Mouse (Mus musculus) myocyte (in vitro differentiated cells): Measurements from ENCODE around the gene Fam198b. TPM values are rescaled to one million over a fixed set of nuclear protein-coding genes. Genes with fewer than 3 reads are reported as not detected.

ENCODE experiments used
- H3K27me3 ChIP-seq: one replicate; pipeline ENCODE4 v1.6.1; 2011; ENCODE audit not compliant: control insufficient read depth, insufficient read depth, insufficient read length
- H3K36me3 ChIP-seq: one replicate; pipeline ENCODE4 v1.6.1; 2011; ENCODE audit not compliant: control insufficient read depth, insufficient read depth
- H3K4me2 ChIP-seq: one replicate; pipeline ENCODE4 v1.6.1; 2011; ENCODE audit warnings: low read depth, control low read depth
- H3K4me3 ChIP-seq: one replicate; pipeline ENCODE4 v1.5.1; 2011; ENCODE audit warnings: mild to moderate bottlenecking, control low read depth, moderate library complexity
- H3K79me2 ChIP-seq: one replicate; pipeline ENCODE4 v1.6.1; 2011; ENCODE audit not compliant: control insufficient read depth, insufficient read depth
- H3ac ChIP-seq: one replicate; pipeline ENCODE4 v1.6.1; 2011; ENCODE audit not compliant: control insufficient read depth, insufficient read length
- CEBPB ChIP-seq: IDR thresholded peaks from 2 replicates; pipeline ENCODE4 v1.6.1; 2011; ENCODE audit warnings: mild to moderate bottlenecking, moderate library complexity; ENCODE audit not compliant: poor library complexity, insufficient read depth, severe bottlenecking
- E2F4 ChIP-seq: IDR thresholded peaks from one replicate; pipeline ENCODE4 v1.6.1; 2011; ENCODE audit warnings: mild to moderate bottlenecking, control low read depth, moderate library complexity; ENCODE audit not compliant: insufficient read depth
- MAX ChIP-seq: IDR thresholded peaks from one replicate; pipeline ENCODE4 v1.6.1; 2011; ENCODE audit warnings: low read depth, mild to moderate bottlenecking, control low read depth
- MYOD1 ChIP-seq, 3 experiments: IDR thresholded peaks; one replicate each; pipeline ENCODE4 v1.6.1; 2011; ENCODE audit warnings: control low read depth in 2 of 3, low read depth in 2 of 3, mild to moderate bottlenecking in 2 of 3, moderate library complexity in 1 of 3; ENCODE audit not compliant: insufficient read length in 2 of 3, control insufficient read depth in 1 of 3
- MYOG ChIP-seq, 3 experiments: IDR thresholded peaks; one replicate each; pipeline ENCODE4 v1.6.1; 2011; ENCODE audit warnings: control low read depth in 2 of 3, low read depth in 2 of 3, mild to moderate bottlenecking in 2 of 3; ENCODE audit not compliant: insufficient read length in 2 of 3, control insufficient read depth in 1 of 3, insufficient read depth in 1 of 3
- POLR2A ChIP-seq: IDR thresholded peaks from one replicate; pipeline ENCODE4 v1.6.1; 2011; ENCODE audit warnings: low read depth, mild to moderate bottlenecking, control low read depth, moderate library complexity; ENCODE audit not compliant: insufficient read length
- POLR2AphosphoS2 ChIP-seq: IDR thresholded peaks from one replicate; pipeline ENCODE4 v1.6.1; 2011; ENCODE audit warnings: low read depth, control low read depth; ENCODE audit not compliant: insufficient read length
- REST ChIP-seq: IDR thresholded peaks from one replicate; pipeline ENCODE4 v1.6.1; 2011; ENCODE audit warnings: mild to moderate bottlenecking, control low read depth, moderate library complexity; ENCODE audit not compliant: insufficient read depth, insufficient read length
- SRF ChIP-seq: IDR thresholded peaks from one replicate; pipeline ENCODE4 v1.6.1; 2011; ENCODE audit warnings: low read depth; ENCODE audit not compliant: control insufficient read depth, insufficient read length
- TCF12 ChIP-seq: IDR thresholded peaks from one replicate; pipeline ENCODE4 v1.6.1; 2011; ENCODE audit warnings: mild to moderate bottlenecking, control low read depth; ENCODE audit not compliant: poor library complexity, insufficient read depth, severe bottlenecking
- TCF3 ChIP-seq: IDR thresholded peaks from one replicate; pipeline ENCODE4 v1.6.1; 2011; ENCODE audit warnings: low read depth, control low read depth; ENCODE audit not compliant: insufficient read length
- USF1 ChIP-seq: IDR thresholded peaks from one replicate; pipeline ENCODE4 v1.6.1; 2011; ENCODE audit warnings: low read depth, mild to moderate bottlenecking, control low read depth, moderate library complexity
- polyA plus RNA-seq: library from polyadenylated mRNA; unstranded; fragments of >200 nt; fragmentation: generic; extraction: Trizol; gene quantifications from one replicate; pipeline ENCODE4 v1.2.1, GENCODE M21; 2012; ENCODE audit warnings: missing spikeins

The Fam198b gene
- polyA plus RNA-seq, 1 experiment: 1.8 TPM

- H3K4me2 ChIP-seq: no peak overlapping the region
- no peak for TF ChIP-seq REST
- TF ChIP-seq POLR2AphosphoS2: no peak
- no peak for TF ChIP-seq MYOG (IDR thresholded peaks at IDR 0.05; ENCODE audit: control insufficient read depth in 1 of 3, insufficient read depth in 1 of 3, insufficient read length in 2 of 3, low read depth in 2 of 3)
- TF ChIP-seq TCF3: no peak
- no peak for TF ChIP-seq POLR2A
- TF ChIP-seq MYOD1 (IDR thresholded peaks at IDR 0.05; ENCODE audit: control insufficient read depth in 1 of 3, insufficient read length in 2 of 3, low read depth in 2 of 3): no peak
- no peak for TF ChIP-seq CEBPB
- no peak for TF ChIP-seq USF1
- no peak for TF ChIP-seq E2F4
- no peak for TF ChIP-seq MAX
- no peak for TF ChIP-seq SRF
- no peak for TF ChIP-seq TCF12
- H3K27me3 ChIP-seq: no peaks in the 10 kb centered on the region
- H3ac ChIP-seq: no peak overlapping the region
- no peaks in the 10 kb centered on the region for H3K79me2 ChIP-seq
- no peaks in the 10 kb centered on the region for H3K36me3 ChIP-seq
- no peak overlapping the region for H3K4me3 ChIP-seq
These were observed 37.7 kb upstream of the Fam198b start for GRCm38 (mm10) chr3:79846633-79847032.

- H3K4me2 ChIP-seq: no peak overlapping the region
- no peak for TF ChIP-seq MAX
- no peak for TF ChIP-seq MYOG (IDR thresholded peaks at IDR 0.05; ENCODE audit: control insufficient read depth in 1 of 3, insufficient read depth in 1 of 3, insufficient read length in 2 of 3, low read depth in 2 of 3)
- no peak for TF ChIP-seq CEBPB
- no peak for TF ChIP-seq E2F4
- no peak for TF ChIP-seq REST
- TF ChIP-seq TCF12: no peak
- no peak for TF ChIP-seq USF1
- H3ac ChIP-seq: no peak overlapping the region
- H3K36me3 ChIP-seq: no peaks in the 10 kb centered on the region
- H3K79me2 ChIP-seq: no peaks in the 10 kb centered on the region
- no peaks in the 10 kb centered on the region for H3K27me3 ChIP-seq
- no peak overlapping the region for H3K4me3 ChIP-seq
These were observed 35.5 kb upstream of the Fam198b start for GRCm38 (mm10) chr3:79848841-79849240.

- H3K4me3 ChIP-seq: no peak overlapping the region
- TF ChIP-seq POLR2AphosphoS2 (no peak), MYOG (IDR thresholded peaks at IDR 0.05; ENCODE audit: control insufficient read depth in 1 of 3, insufficient read depth in 1 of 3, insufficient read length in 2 of 3, low read depth in 2 of 3) (no peak), E2F4 (no peak), MAX (no peak), TCF12 (no peak), REST (no peak), CEBPB (no peak), TCF3 (no peak), POLR2A (no peak)
- no peaks in the 10 kb centered on the region for H3K27me3 ChIP-seq
- no peak overlapping the region for H3ac ChIP-seq
- H3K36me3 ChIP-seq: no peaks in the 10 kb centered on the region
- H3K79me2 ChIP-seq: no peaks in the 10 kb centered on the region
- H3K4me2 ChIP-seq: no peak overlapping the region
These were observed 34.7 kb upstream of the Fam198b start for GRCm38 (mm10) chr3:79849621-79850020.

GRCm38 (mm10) chr3:79850656-79851055, 33.7 kb upstream of the Fam198b start:
- TF ChIP-seq POLR2A (no peak), REST (no peak), MAX (no peak), USF1 (no peak), TCF3 (no peak), MYOG (IDR thresholded peaks at IDR 0.05; ENCODE audit: control insufficient read depth in 1 of 3, insufficient read depth in 1 of 3, insufficient read length in 2 of 3, low read depth in 2 of 3) (no peak), SRF (no peak), POLR2AphosphoS2 (no peak), MYOD1 (IDR thresholded peaks at IDR 0.05; ENCODE audit: control insufficient read depth in 1 of 3, insufficient read length in 2 of 3, low read depth in 2 of 3) (no peak), TCF12 (no peak), E2F4 (no peak)
- no peaks in the 10 kb centered on the region for H3K36me3 ChIP-seq

GRCm38 (mm10) chr3:79852108-79852507, 32.2 kb upstream of the Fam198b start:
- no peaks in the 10 kb centered on the region for H3K79me2 ChIP-seq
- no peak overlapping the region for H3K4me3 ChIP-seq
- H3K36me3 ChIP-seq: no peaks in the 10 kb centered on the region
- no peak overlapping the region for H3ac ChIP-seq
- TF ChIP-seq POLR2AphosphoS2 (no peak), TCF3 (no peak), REST (no peak), MAX (no peak), MYOG (IDR thresholded peaks at IDR 0.05; ENCODE audit: control insufficient read depth in 1 of 3, insufficient read depth in 1 of 3, insufficient read length in 2 of 3, low read depth in 2 of 3) (no peak), E2F4 (no peak), TCF12 (no peak), POLR2A (no peak), CEBPB (no peak), MYOD1 (IDR thresholded peaks at IDR 0.05; ENCODE audit: control insufficient read depth in 1 of 3, insufficient read length in 2 of 3, low read depth in 2 of 3) (no peak), SRF (no peak), USF1 (no peak)
- no peaks in the 10 kb centered on the region for H3K27me3 ChIP-seq
- no peak overlapping the region for H3K4me2 ChIP-seq

More at GRCm38 (mm10) chr3:79850656-79851055, 33.7 kb upstream of the Fam198b start:
- H3K4me3 ChIP-seq: no peak overlapping the region
- H3K27me3 ChIP-seq: no peaks in the 10 kb centered on the region
- H3K79me2 ChIP-seq: no peaks in the 10 kb centered on the region
- H3K4me2 ChIP-seq: no peak overlapping the region
- H3ac ChIP-seq: no peak overlapping the region
